Mouse (Mus musculus) small intestine, adult 2 months (tissue): ENCODE data around the gene Batf3. TPM values are rescaled to one million over a fixed set of nuclear protein-coding genes. Genes with fewer than 3 reads are reported as not detected.
"Not testable (repeated sequence)": the region's sequence is repeated elsewhere in the genome, so short reads cannot be mapped to it uniquely, and the experiment has no call there.

Experiments used
- H3K27ac ChIP-seq: fragments of 200-500 bp; 2 replicates; pipeline ENCODE4 v1.5.1; 2012; ENCODE audit warnings: low read depth, low read length, control low read depth, inconsistent platforms; ENCODE audit not compliant: insufficient read depth
- H3K27me3 ChIP-seq: fragments of 200-500 bp; 2 replicates; pipeline ENCODE4 v1.6.1; 2012; ENCODE audit warnings: mild to moderate bottlenecking, moderate library complexity, low read length, inconsistent platforms; ENCODE audit not compliant: control insufficient read depth, insufficient read depth
- H3K36me3 ChIP-seq: fragments of 200-500 bp; 2 replicates; pipeline ENCODE4 v1.6.1; 2012; ENCODE audit warnings: mild to moderate bottlenecking, low read length, control low read depth, inconsistent platforms; ENCODE audit not compliant: control insufficient read depth, insufficient read depth
- H3K4me1 ChIP-seq: fragments of 200-500 bp; 2 replicates; pipeline ENCODE4 v1.6.1; 2012; ENCODE audit warnings: low read length, inconsistent platforms, mixed read lengths; ENCODE audit not compliant: control insufficient read depth, insufficient read depth, insufficient read length
- H3K4me3 ChIP-seq: fragments of 200-500 bp; 2 replicates; pipeline ENCODE4 v1.5.1; 2012; ENCODE audit warnings: low read depth, mild to moderate bottlenecking, control low read depth, inconsistent platforms, low read length, moderate library complexity
- CTCF ChIP-seq: fragments of 200-500 bp; IDR thresholded peaks from 2 replicates; pipeline ENCODE4 v1.5.1; 2012; ENCODE audit warnings: low read depth, mild to moderate bottlenecking, control low read depth, inconsistent platforms, low read length, moderate library complexity, mixed read lengths; ENCODE audit not compliant: insufficient replicate concordance, insufficient read length; ENCODE audit errors: extremely low read depth
- POLR2A ChIP-seq: fragments of 200-500 bp; IDR thresholded peaks from 2 replicates; pipeline ENCODE4 v1.6.1; 2012; ENCODE audit warnings: low read depth, mild to moderate bottlenecking, control low read depth, inconsistent platforms, low read length, moderate library complexity
- WGBS: fragments of 180-500 bp; shearing (Covaris S2); methylation state at CpG from one replicate; pipeline ENCODE4 v1.1.7; 2018; 5-methylcytosine and 5-hydroxymethylcytosine counted together
- polyA plus RNA-seq: library from polyadenylated mRNA; depleted of rRNA; stranded (reverse); fragments of >200 nt; gene quantifications from 2 replicates; pipeline ENCODE4 v1.2.3, GENCODE M21; 2012

Gene Batf3
- polyA plus RNA-seq, 1 experiment = 11.5 TPM

DNA sequence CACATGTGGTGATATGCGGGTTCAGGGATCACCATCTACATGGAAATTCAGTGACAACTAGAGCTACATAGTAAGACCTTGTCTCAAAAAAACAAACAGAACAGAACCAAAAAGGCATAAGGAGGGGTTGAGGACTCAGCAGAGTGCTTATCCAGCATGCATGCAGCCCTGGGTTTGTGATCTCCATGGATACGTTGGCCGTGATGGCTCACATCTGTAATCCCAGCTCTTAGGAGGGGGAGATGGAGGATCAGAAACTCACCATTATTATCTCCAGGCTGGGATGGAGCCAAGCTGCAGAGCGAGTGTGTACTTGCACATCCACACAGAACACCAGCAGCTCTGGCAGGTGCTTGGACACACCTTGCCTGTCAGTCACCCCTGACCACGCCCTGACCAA, 34.6 kb downstream of the Batf3 start:
- no peaks in the 10 kb centered on the region for H3K36me3 ChIP-seq
- 46% methylated on average over 5 of the region's 5 CpGs for WGBS
- H3K4me1 ChIP-seq = no peaks in the 10 kb centered on the region
- H3K27me3 ChIP-seq = no peaks in the 10 kb centered on the region
- TF ChIP-seq CTCF (no peak), POLR2A (no peak)
- H3K27ac ChIP-seq = no peak overlapping the region
- H3K4me3 ChIP-seq = no peak overlapping the region

DNA sequence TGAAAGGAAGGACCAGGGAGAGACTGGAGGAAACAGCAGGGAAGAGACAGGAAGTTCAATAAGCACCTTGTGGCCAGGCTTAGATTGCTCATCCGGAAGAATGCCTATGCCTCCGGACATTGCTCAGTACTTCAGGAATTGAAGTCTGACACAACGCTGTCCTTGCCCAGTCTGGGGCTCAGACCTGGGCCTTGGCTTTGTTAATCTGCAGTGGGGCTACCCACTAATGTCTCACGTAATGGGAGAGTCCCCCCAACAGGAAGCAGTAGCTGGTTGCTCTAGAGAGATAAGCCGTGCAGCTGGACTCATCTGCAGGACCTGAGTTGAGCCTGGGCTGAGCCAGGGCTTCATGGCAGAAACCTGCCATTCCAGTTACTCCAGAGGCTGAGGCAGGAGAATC, 35.3 kb downstream of the Batf3 start:
- H3K36me3 ChIP-seq = no peaks in the 10 kb centered on the region
- no peak overlapping the region for H3K27ac ChIP-seq
- no peak overlapping the region for H3K4me3 ChIP-seq
- 15% methylated on average over 5 of the region's 5 CpGs for WGBS
- no peaks in the 10 kb centered on the region for H3K4me1 ChIP-seq
- H3K27me3 ChIP-seq = no peaks in the 10 kb centered on the region
- TF ChIP-seq CTCF = no peak
- TF ChIP-seq POLR2A = no peak

DNA sequence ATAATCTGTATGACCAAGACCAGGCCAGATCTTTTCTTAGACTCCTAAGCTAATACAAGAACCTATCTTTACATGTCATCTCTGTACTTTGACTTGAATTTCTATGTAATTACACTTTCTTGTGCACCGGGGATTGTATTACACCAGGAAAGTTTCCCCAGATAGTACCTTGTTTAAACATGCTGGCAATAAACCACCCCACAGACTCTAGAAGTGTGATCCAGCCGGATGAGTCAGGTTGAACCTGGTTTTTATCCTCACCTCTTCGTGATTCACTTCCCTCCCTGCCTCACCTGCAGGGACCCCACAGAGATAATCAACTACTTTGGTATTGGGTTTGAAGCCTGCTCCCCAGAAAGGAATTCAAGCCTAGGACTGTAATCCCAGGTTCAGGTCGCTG, 37.8 kb downstream of the Batf3 start:
- Histone ChIP-seq H3K36me3 (no peaks in the 10 kb centered on the region), H3K4me1 (no peaks in the 10 kb centered on the region), H3K27ac (no peak overlapping the region), H3K27me3 (no peaks in the 10 kb centered on the region), H3K4me3 (no peak overlapping the region)
- WGBS = 24% methylated on average over 4 of the region's 4 CpGs
- TF ChIP-seq CTCF (no peak), POLR2A (no peak)

DNA sequence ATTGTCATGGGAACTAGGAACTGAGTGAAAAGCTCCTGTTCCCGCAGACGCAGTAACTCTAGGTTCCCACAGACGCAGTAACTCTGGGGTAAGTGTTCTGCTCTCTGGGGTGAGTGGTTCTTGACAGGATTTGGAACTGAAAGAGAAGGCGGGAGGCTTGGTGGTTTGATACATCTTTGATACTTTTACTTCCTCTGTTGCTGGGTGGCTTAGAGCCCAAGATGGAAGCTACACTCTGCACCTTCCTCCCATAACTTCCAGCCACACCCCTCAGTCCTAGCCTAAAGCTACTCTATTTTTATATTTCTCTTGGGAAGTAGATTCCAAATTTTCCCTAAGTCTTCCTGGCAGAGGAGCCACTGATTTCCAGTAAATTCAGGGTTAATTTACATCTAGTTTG, 40.8 kb downstream of the Batf3 start:
- no peaks in the 10 kb centered on the region for H3K27me3 ChIP-seq
- no peaks in the 10 kb centered on the region for H3K4me1 ChIP-seq
- H3K27ac ChIP-seq = no peak overlapping the region
- 91% methylated on average over 4 of the region's 4 CpGs for WGBS
- TF ChIP-seq POLR2A = no peak
- no peak for TF ChIP-seq CTCF
- no peaks in the 10 kb centered on the region for H3K36me3 ChIP-seq
- H3K4me3 ChIP-seq = no peak overlapping the region

DNA sequence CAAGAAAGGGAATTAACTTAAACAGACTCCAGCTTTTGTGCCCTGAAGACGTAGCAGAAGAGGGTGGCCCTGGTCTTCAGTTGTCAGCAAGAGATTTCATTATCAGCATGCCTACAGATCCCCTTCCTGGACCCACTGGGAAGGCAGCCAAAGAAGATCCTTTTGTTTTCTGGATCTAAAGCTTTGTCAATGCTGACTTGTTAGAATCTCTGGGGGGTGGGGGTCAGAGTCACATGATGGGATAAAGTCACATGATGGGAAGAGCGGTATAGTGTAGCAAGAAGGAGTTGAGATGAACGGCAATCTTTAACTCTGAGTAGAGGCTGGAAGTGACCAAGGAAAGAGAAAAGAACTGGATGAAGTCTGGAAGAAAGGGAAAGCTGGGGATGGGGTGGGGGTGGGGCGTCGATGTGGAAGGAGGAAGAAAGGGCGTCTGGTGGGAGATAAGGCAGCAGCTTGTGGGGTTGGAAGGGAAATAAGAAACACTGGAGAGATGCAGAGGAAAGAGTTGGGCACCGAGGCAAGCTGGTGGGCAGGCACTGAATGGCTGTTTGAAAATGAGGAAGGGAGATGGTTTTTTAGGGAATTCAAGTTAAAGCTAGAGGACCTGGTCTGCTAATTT, 41.3 kb downstream of the Batf3 start:
- 60% methylated on average over 7 of the region's 7 CpGs for WGBS
- no peak for TF ChIP-seq POLR2A
- TF ChIP-seq CTCF = no peak
- Histone ChIP-seq H3K4me3 (no peak overlapping the region), H3K36me3 (no peaks in the 10 kb centered on the region), H3K4me1 (no peaks in the 10 kb centered on the region), H3K27ac (no peak overlapping the region), H3K27me3 (no peaks in the 10 kb centered on the region)

DNA sequence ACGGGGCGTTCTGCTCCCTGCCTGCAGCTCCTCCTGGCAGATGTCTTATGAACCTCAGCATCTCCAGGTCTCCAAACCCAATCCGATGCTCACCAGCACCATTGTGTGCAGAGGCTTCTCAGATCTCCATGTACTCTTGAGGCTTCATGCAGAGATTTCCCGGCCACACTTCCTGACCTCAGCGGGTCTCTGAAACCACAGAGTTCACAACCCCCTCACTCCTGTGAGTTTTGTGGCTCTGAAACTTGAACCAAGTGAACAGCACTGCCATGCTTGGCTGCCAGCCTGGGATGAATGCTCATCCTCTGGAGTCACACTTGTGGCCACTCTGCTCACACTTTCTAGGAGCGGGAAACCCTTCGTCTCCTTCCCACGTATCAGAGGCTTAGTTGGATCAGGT, 43.3 kb downstream of the Batf3 start:
- TF ChIP-seq CTCF (no peak), POLR2A (no peak)
- no peaks in the 10 kb centered on the region for H3K4me1 ChIP-seq
- H3K36me3 ChIP-seq = no peaks in the 10 kb centered on the region
- no peaks in the 10 kb centered on the region for H3K27me3 ChIP-seq
- no peak overlapping the region for H3K4me3 ChIP-seq
- WGBS = 81% methylated on average over 8 of the region's 8 CpGs
- H3K27ac ChIP-seq = no peak overlapping the region

DNA sequence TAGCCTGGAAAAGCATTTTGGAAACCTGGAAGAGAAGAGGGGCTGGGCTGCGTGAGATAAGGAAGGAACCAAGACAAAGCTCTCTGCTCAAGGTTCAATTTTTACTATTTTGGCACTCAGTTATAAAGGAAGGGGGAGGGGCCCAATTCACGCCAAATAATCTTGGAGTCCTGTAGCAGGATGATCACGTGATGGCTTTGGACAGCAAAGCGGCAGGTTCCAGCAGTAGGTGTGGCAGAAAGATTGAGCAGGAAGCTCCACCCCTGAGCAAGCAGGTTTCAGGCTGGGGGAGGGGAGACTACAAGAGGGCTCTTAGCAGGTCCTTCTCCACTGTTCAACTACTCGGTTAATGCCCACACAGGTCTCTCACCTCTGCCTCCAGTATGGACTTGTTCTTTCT, 51.8 kb downstream of the Batf3 start:
- H3K27ac ChIP-seq, H3K4me3 ChIP-seq, H3K4me1 ChIP-seq, H3K27me3 ChIP-seq, H3K36me3 ChIP-seq: not testable (repeated sequence)
- 36% methylated on average over 5 of the region's 5 CpGs for WGBS

DNA sequence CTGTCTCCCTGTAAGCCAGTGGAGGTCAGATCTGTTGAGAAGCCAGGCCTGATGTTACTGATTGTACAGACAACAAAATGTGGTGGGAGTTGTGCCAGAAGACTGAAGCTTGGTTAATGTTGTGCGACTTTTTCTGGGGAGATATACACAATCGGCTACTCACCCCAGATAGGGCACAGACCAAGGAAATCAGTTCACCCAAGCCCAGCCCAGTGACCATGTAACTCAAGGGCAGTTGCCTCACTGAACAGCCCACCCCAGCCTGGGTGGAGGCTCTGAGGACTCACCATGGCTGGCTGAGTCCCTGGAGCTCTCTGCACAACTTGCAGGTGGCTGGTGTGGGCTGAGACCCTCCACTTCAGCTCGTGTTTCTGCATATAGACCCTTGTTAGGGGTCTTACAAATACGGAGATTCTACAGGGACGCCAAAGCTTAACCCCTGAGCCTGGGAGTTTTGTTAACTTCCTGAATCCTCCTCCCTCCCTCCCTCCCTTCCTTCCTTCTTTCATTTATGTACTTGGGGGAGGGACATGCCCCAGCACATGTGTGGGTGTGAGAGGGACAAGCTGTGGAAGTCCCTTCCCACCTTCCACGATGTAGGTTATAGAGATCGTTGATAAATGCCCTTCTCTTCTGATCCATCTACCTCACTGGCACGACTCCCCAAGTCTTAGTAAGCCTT, 53.4 kb downstream of the Batf3 start:
- H3K36me3 ChIP-seq = no peaks in the 10 kb centered on the region
- no peaks in the 10 kb centered on the region for H3K27me3 ChIP-seq
- TF ChIP-seq POLR2A = no peak
- no peak for TF ChIP-seq CTCF
- H3K27ac ChIP-seq = no peak overlapping the region
- 66% methylated on average over 8 of the region's 8 CpGs for WGBS
- H3K4me1 ChIP-seq = no peaks in the 10 kb centered on the region
- H3K4me3 ChIP-seq = no peak overlapping the region
